Mouse (Mus musculus): ENCODE measurements around the gene Lgi4.

DNA sequence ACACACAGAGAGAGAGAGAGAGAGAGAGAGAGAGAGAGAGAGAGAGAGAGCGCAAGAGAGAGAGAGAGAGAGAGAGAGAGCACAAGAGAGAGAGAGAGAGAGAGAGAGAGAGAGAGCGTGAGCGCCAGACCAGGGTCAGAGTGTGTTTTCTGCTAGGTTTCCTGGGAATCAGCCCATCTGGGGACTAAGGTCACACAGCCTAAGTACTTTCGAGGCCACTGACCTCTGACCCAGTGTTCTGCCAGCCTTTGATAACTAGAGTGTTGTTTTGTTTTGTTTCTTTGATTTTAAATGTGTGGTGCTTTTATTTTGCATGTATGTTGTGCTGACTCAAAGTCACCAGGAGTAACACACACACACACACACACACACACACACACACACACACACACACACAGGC is 3.3 kb upstream of the Lgi4 start:
- no peak for TF ChIP-seq CTCF (IDR thresholded peaks at IDR 0.05; ENCODE audit: low read depth)
- no peak for TF ChIP-seq EP300 (optimal IDR thresholded peaks at IDR 0.05)

Measured in stomach, postnatal 0 days (tissue).